Mouse (Mus musculus): ENCODE results near the gene Hist2h2ab.

DNA sequence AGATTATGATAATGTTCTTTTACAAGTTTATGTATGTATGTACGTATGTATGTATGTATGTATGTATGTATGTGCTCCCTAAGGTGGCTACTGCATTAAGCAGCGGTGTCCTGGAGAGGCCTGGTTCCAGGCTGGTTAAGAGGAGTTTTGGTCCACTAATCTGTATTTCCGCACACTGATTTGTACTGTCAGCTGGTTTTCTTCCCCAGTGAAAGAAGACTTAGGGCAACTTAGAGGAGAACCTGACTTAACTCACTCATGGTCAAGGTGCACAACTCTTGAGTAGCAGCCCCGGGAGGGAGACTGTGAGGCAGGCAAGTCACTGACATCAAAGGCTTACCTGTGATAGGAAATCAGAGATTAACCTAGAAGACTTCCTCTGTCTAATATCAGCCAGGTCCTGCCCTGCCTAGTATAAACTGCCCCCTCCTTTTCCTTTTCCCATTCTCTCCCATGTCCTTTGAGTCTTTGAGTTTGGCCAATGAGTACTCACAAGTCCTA, 17.2 kb downstream of the Hist2h2ab start:
- no peak for TF ChIP-seq ZNF384 (IDR thresholded peaks at IDR 0.05; ENCODE audit: low read depth, low read length)
- TF ChIP-seq POLR2AphosphoS5 (IDR thresholded peaks at IDR 0.05; ENCODE audit: borderline replicate concordance, low read depth, low read length), result no peak
- TF ChIP-seq CTCF (IDR thresholded peaks at IDR 0.05 in 2 of 3, conservative IDR thresholded peaks at IDR 0.05 in 1 of 3; ENCODE audit: control insufficient read depth in 1 of 3, insufficient read depth in 1 of 3, low read depth in 2 of 3, low read length in 3 of 3, poor library complexity in 1 of 3, severe bottlenecking in 1 of 3), result no peak

Measured in MEL (cell line).